Mouse (Mus musculus) MEL-GATA-1-ER (cell line): ENCODE data around the gene Ltb.

Experiments
- DNase-seq: peaks from one replicate; pipeline ENCODE4 v3.0.0-alpha.2; 2012; ENCODE audit warnings: low read depth; ENCODE audit errors: extremely low read depth

Ltb gene

DNA sequence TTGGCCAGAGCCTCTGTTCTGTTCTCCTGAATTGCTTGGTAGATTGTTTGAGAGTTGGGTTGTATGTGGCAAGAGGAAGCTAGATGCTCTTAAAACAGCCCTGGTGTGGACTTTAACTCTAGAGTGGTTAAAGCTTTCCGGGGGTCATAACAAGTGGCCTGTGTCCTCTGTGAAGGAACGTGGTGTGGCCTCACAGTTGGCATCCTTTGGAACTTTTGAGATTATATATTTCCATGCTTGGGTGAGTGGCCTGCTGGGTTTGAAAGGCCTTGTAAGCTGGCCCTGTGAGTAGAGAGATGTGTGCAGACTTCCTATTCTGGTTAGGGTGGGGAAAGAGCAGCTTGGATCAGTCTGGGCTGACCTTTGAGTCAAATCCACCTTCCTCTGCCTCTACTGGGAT, 50.8 kb downstream of the Ltb start:
- DNase-seq = no peak
